Mouse (Mus musculus): ENCODE measurements around the gene Rgs3. TPM values are rescaled to one million over a fixed set of nuclear protein-coding genes. Genes with fewer than 3 reads are reported as not detected.

Rgs3 gene
- total and polyA plus RNA-seq, 2 experiments from 2014 or later, result 52.1 to 114 TPM

DNA sequence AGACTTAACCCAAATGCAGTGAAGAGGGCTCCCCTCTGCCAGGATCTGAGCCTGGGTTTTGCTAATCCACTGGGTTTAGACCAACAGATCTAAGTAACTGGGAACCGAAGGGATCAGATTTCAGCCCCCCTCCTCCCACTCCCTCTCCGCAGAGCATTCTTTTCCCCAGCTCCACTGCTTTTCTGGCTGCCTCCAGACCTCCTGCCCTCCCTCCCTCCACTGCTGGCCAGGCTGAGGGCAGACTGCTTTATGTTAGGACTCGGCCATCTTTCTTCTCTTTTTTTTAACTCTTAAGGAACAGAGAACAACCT, 100.9 kb downstream of the Rgs3 start:
- DNase-seq (ENCODE audit: low spot score) (peak; percentile 68), ATAC-seq (ENCODE audit: insufficient read depth, low read depth) (peak; percentile 67)
- Histone ChIP-seq H3K9me3 (replicated peaks; ENCODE audit: control insufficient read depth, low read length) (no peaks in the 10 kb centered on the region), H3K27me3 (ENCODE audit: control insufficient read depth, insufficient read depth, low read length) (no peaks in the 10 kb centered on the region), H3K4me3 (ENCODE audit: low read depth, low read length) (no peak overlapping the region), H3K4me1 (ENCODE audit: control insufficient read depth, insufficient read depth) (peaks cover 46% of the 10 kb centered on the region), H3K4me2 (ENCODE audit: low read depth, low read length) (no peak overlapping the region), H3K36me3 (replicated peaks; ENCODE audit: control insufficient read depth, insufficient read depth, low read length) (peaks cover 5% of the 10 kb centered on the region; the same call in 1 of the 2 replicates), H3K27ac (ENCODE audit: low read depth) (peak overlapping the region; percentile 71), H3K9ac (replicated peaks; ENCODE audit: low read depth, low read length) (no peak overlapping the region)
- TF ChIP-seq CTCF (IDR thresholded peaks at IDR 0.05; ENCODE audit: low read depth) (no peak), EP300 (IDR thresholded peaks at IDR 0.05; ENCODE audit: low read depth) (no peak)
- 6% methylated on average over 3 of the region's 3 CpGs for WGBS

DNA sequence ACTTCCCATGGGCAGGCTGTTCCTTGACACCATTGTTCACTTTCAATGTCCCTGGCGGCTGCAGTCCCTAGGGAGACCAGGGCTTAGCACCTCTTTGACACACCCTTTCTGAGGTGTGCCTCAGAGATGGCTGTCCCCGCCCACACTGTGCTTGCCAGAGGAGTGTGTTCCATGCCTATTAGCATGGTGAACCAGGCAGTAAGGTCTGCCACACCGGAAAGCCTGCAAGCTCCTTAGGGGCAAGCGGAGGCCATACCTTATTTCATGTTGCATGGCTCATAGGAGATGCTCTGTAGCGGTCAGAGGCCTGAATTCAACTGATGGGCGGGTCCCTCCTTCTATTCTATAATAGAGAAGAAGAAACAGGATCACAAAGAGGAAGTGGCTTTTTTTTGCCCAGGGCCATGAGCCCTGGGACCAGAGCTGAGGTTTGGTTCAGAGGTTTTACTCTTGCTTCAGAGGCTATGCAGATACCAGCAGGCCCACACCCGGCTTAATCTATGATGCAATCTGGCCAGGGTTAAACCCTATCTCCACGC, 101.7 kb downstream of the Rgs3 start:
- no peak for ATAC-seq (ENCODE audit: insufficient read depth, low read depth)
- WGBS, result 71% methylated on average over 8 of the region's 8 CpGs
- H3K4me2 ChIP-seq (ENCODE audit: low read depth, low read length), result no peak overlapping the region
- DNase-seq (ENCODE audit: low spot score), result no peak
- H3K4me1 ChIP-seq (ENCODE audit: control insufficient read depth, insufficient read depth), result peaks cover 48% of the 10 kb centered on the region
- TF ChIP-seq CTCF (IDR thresholded peaks at IDR 0.05; ENCODE audit: low read depth) (no peak), EP300 (IDR thresholded peaks at IDR 0.05; ENCODE audit: low read depth) (no peak)
- no peaks in the 10 kb centered on the region for H3K9me3 ChIP-seq (replicated peaks; ENCODE audit: control insufficient read depth, low read length)
- H3K4me3 ChIP-seq (ENCODE audit: low read depth, low read length), result no peak overlapping the region
- H3K36me3 ChIP-seq (replicated peaks; ENCODE audit: control insufficient read depth, insufficient read depth, low read length), result peaks cover 5% of the 10 kb centered on the region; the same call in 1 of the 2 replicates
- 0 out of 2 replicates have a peak overlapping the region, but pooled peaks have one; percentile 71 for H3K27ac ChIP-seq (ENCODE audit: low read depth)
- H3K27me3 ChIP-seq (ENCODE audit: control insufficient read depth, insufficient read depth, low read length), result no peaks in the 10 kb centered on the region
- H3K9ac ChIP-seq (replicated peaks; ENCODE audit: low read depth, low read length), result no peak overlapping the region

DNA sequence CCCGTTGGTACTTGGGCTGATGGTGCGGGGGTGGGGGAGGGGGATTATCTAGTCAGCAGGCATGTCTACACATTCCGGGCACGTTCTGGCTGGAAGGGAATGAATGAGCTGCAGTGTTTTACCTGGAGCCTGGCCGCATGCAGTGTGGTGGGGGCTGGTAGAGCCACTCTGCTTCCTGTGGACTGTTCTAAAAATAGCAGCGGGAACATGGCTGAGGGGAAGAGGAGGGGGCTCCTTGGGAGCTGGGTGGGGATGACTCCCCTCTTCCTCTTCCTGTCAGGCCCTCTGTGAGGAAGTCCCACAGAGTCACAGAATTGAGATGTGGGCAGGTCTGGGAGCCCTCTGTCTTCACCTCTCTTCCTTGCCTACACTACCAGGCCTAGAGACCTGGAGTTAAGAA, 103.7 kb downstream of the Rgs3 start:
- ATAC-seq (ENCODE audit: insufficient read depth, low read depth), result peak; percentile 72
- no peak overlapping the region for H3K4me3 ChIP-seq (ENCODE audit: low read depth, low read length)
- DNase-seq (ENCODE audit: low spot score), result peak; percentile 76
- TF ChIP-seq CTCF (IDR thresholded peaks at IDR 0.05; ENCODE audit: low read depth) (no peak), EP300 (IDR thresholded peaks at IDR 0.05; ENCODE audit: low read depth) (no peak; the same call in 1 of the 2 replicates)
- H3K36me3 ChIP-seq (replicated peaks; ENCODE audit: control insufficient read depth, insufficient read depth, low read length), result no peaks in the 10 kb centered on the region
- peak overlapping the region; percentile 20 for H3K4me2 ChIP-seq (ENCODE audit: low read depth, low read length)
- peaks cover 49% of the 10 kb centered on the region for H3K4me1 ChIP-seq (ENCODE audit: control insufficient read depth, insufficient read depth)
- H3K9ac ChIP-seq (replicated peaks; ENCODE audit: low read depth, low read length), result no peak overlapping the region
- H3K27ac ChIP-seq (ENCODE audit: low read depth), result peak overlapping the region; percentile 82
- 3% methylated on average over 6 of the region's 6 CpGs for WGBS
- H3K9me3 ChIP-seq (replicated peaks; ENCODE audit: control insufficient read depth, low read length), result no peaks in the 10 kb centered on the region
- no peaks in the 10 kb centered on the region for H3K27me3 ChIP-seq (ENCODE audit: control insufficient read depth, insufficient read depth, low read length)

DNA sequence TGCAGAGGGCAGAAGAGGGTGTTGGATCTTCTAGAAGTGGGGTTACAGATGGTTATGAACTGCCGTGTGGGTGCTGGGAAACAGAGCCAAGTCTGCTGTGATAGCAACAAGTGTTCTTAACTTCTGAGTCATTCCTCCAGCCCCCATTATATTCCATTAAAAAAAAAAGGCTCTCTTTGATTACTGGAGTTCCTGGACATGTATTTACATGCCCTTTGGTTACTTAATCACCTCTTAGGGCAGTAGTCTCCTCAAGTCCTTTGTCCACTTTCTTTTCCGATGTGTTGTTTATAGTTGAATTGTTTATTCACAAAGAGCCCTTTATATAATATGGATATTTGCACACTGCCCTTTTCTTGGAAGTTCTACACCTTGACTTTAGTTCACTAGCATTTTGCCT, 106.2 kb downstream of the Rgs3 start:
- ATAC-seq (ENCODE audit: insufficient read depth, low read depth) (no peak), DNase-seq (ENCODE audit: low spot score) (no peak)
- TF ChIP-seq EP300 (IDR thresholded peaks at IDR 0.05; ENCODE audit: low read depth), result no peak
- no peak for TF ChIP-seq CTCF (IDR thresholded peaks at IDR 0.05; ENCODE audit: low read depth)
- WGBS, result 46% methylated on average over 2 of the region's 2 CpGs
- Histone ChIP-seq H3K4me2 (ENCODE audit: low read depth, low read length) (no peak overlapping the region), H3K27me3 (ENCODE audit: control insufficient read depth, insufficient read depth, low read length) (no peaks in the 10 kb centered on the region), H3K36me3 (replicated peaks; ENCODE audit: control insufficient read depth, insufficient read depth, low read length) (no peaks in the 10 kb centered on the region), H3K9me3 (replicated peaks; ENCODE audit: control insufficient read depth, low read length) (no peaks in the 10 kb centered on the region), H3K4me3 (ENCODE audit: low read depth, low read length) (no peak overlapping the region), H3K9ac (replicated peaks; ENCODE audit: low read depth, low read length) (no peak overlapping the region), H3K27ac (ENCODE audit: low read depth) (no peak overlapping the region), H3K4me1 (ENCODE audit: control insufficient read depth, insufficient read depth) (peaks cover 59% of the 10 kb centered on the region)

DNA sequence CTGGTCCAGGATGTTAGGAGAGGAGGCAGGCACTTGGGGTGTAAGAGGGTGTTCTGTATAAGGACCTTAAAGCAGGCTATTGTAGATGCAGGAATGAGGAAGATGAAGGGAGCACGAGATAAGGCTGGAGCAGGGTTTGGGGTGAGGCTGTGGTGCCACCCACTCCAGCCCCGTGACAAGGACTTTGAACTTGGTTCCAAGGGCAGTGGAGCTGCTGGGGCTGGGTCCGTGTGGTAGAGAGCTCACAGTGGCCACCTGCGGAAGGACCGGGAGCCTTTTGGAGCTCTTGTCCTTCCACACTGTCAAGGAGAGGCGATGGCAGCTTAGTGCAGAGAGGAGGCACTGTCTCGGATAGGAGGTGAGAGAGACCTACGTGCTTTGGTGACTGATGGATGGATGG, 109.0 kb downstream of the Rgs3 start:
- Histone ChIP-seq H3K4me2 (ENCODE audit: low read depth, low read length) (no peak overlapping the region), H3K27me3 (ENCODE audit: control insufficient read depth, insufficient read depth, low read length) (no peaks in the 10 kb centered on the region), H3K27ac (ENCODE audit: low read depth) (no peak overlapping the region), H3K36me3 (replicated peaks; ENCODE audit: control insufficient read depth, insufficient read depth, low read length) (no peaks in the 10 kb centered on the region), H3K9ac (replicated peaks; ENCODE audit: low read depth, low read length) (no peak overlapping the region), H3K9me3 (replicated peaks; ENCODE audit: control insufficient read depth, low read length) (no peaks in the 10 kb centered on the region), H3K4me3 (ENCODE audit: low read depth, low read length) (no peak overlapping the region), H3K4me1 (ENCODE audit: control insufficient read depth, insufficient read depth) (peaks cover 33% of the 10 kb centered on the region)
- DNase-seq (ENCODE audit: low spot score) (no peak), ATAC-seq (ENCODE audit: insufficient read depth, low read depth) (no peak)
- 93% methylated on average over 8 of the region's 8 CpGs for WGBS
- TF ChIP-seq EP300 (IDR thresholded peaks at IDR 0.05; ENCODE audit: low read depth) (no peak), CTCF (IDR thresholded peaks at IDR 0.05; ENCODE audit: low read depth) (no peak)

All from heart, postnatal 0 days (tissue).